Mouse (Mus musculus) MN1 (cell line): ENCODE measurements around the gene Arrdc2.

Experiments
- DNase-seq: peaks from one replicate; pipeline ENCODE4 v3.0.0-alpha.2; 2016; ENCODE audit warnings: low spot score

Arrdc2 gene

DNA sequence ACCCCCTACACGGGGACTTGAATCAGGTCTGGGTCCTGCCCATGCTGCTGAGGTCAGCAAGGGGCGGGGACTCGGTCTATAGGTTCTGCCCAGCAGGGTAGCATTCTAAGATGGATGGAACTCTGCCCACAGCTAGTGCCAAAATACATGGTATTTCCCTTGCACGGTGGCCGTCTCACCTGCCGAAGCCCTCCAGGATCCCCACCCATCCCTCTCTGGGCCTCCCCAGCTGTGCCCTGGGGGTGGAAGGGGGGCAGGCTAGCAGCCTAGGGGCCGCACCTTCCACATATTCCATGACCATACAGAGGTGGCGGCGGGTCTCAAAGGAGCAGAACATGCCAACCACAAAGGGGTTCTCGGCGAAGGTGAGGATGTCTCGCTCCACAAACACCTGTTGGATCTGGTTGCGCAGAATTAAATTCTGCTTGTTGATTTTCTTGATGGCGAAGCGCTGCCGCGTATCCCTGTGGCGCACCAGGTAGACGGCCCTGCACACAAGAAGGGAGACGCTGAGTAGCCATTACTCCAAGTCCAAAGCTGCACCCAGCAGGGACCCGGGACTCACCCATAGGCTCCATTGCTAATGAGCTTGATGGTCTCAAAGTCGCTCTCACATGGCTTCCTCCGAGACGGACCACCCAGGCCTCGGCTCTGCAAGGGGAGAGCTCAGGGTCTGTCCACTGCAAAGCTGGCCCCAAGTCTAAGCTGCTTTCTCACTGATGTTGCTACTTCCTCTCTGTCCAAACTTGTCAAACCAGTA, 53.0 kb downstream of the Arrdc2 start:
- no peak for DNase-seq
